Comparison of ENCODE assay signal across 9 mouse cellular contexts in the genomic region with DNA sequence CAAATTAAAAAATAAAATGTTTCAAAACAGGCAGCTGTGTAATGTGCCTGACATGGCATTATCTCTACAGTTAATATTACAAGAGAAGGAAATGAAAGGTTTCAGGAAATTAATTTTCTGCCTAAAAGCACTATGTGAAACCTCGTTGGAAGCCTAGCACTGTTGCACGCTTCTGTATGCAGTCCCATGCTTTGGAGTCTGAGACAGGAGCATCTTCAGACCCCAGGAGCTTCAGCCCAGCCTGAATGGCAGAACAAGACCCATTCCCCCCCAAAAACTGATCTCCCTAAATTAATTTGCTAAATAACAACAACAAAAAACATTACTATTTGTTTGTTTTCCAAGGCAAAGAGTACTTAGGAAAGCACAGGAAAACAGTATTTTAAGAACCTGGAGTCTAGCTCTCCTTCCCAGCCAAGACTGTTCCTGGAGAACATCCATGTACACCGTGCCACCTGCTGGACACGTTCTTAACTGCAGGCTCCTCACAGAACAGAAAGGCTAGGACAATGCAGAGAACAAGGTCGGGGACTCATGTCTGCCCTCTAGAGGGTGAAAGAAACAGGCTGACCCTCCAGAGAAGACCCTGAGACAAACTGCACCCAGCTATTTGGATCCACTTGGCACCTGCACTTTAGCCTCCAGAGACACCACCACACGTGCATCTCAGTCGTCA. TPM values are rescaled to one million over a fixed set of nuclear protein-coding genes. Genes with fewer than 3 reads are reported as not detected.
A peak's percentile ranks its signal among the peaks of the same experiment; 100 is the strongest.
DNase-seq lines count a peak whose midpoint lies in the region; ATAC-seq and TF ChIP-seq lines count a peak whose summit lies in the region.
"Not testable (repeated sequence)": the region's sequence is repeated elsewhere in the genome, so short reads cannot be mapped to it uniquely, and the experiment has no call there.
"Had no signal": no experiment of that assay in that cellular context is flagged by ENCODE, and none has a peak within 500 bp of the region (broad histone marks: within the 10 kb centered on the region; RNA-seq: fewer than 3 reads in every experiment).

No protein-coding gene starts in this region.

- H3K27me3 ChIP-seq in C2C12 (ENCODE audit: control insufficient read depth, insufficient read depth, insufficient read length); heart, embryonic 10.5 days (ENCODE audit: insufficient read depth, poor library complexity, severe bottlenecking); liver, adult 2 months (ENCODE audit: control insufficient read depth, insufficient read depth, low read length); neural tube, embryonic 11.5 days (ENCODE audit: control insufficient read depth, insufficient read depth, low read length): not testable (repeated sequence)

- not testable (repeated sequence) for H3K27ac ChIP-seq in heart, embryonic 10.5 days; liver, adult 2 months (replicated peaks; ENCODE audit: insufficient read depth, low read depth, low read length); neural tube, embryonic 11.5 days (ENCODE audit: low read depth, low read length)

- ATAC-seq in neural tube, embryonic 11.5 days (ENCODE audit: insufficient read depth, low FRiP score, low TSS enrichment): 0 out of 2 replicates have a peak, but pooled peaks have one; percentile 63

- WGBS in heart, embryonic 10.5 days: 17% methylated on average over 7 of the region's 7 CpGs
- WGBS in liver, adult 2 months: 14% methylated on average over 7 of the region's 7 CpGs
- WGBS in neural tube, embryonic 11.5 days: 25% methylated on average over 5 of the region's 7 CpGs

- not testable (repeated sequence) for H3K9me3 ChIP-seq in heart, embryonic 10.5 days; neural tube, embryonic 11.5 days (ENCODE audit: control insufficient read depth, low read length)

- not testable (repeated sequence) for H3K79me3 ChIP-seq in C2C12 (ENCODE audit: low read depth)

- H3K36me3 ChIP-seq in C2C12 (ENCODE audit: control insufficient read depth, insufficient read depth); heart, embryonic 10.5 days; liver, adult 2 months (ENCODE audit: control insufficient read depth, insufficient read depth, low read length); neural tube, embryonic 11.5 days (ENCODE audit: control insufficient read depth, insufficient read depth, low read length): not testable (repeated sequence)

- H3K79me2 ChIP-seq in C2C12 (ENCODE audit: control insufficient read depth, insufficient read depth); liver, adult 2 months (ENCODE audit: control insufficient read depth, insufficient read depth, low read length): not testable (repeated sequence)

- not testable (repeated sequence) for H3K9ac ChIP-seq in liver, adult 2 months (ENCODE audit: low read depth, low read length); neural tube, embryonic 11.5 days (ENCODE audit: low read length)

- not testable (repeated sequence) for H3ac ChIP-seq in C2C12 (ENCODE audit: control insufficient read depth, insufficient read length, low read depth)

- H3K4me1 ChIP-seq in heart, embryonic 10.5 days; liver, adult 2 months (ENCODE audit: control insufficient read depth, insufficient read depth, low read length); neural tube, embryonic 11.5 days (ENCODE audit: control insufficient read depth, insufficient read depth, low read length): not testable (repeated sequence)

- TF ChIP-seq CTCF in C2C12 (IDR thresholded peaks at IDR 0.05; ENCODE audit: control insufficient read depth, insufficient read depth, insufficient read length): peak; percentile 23
- TF ChIP-seq CTCF in liver, adult 2 months (IDR thresholded peaks at IDR 0.05; ENCODE audit: low read depth, low read length): peak; percentile 56; the same call in 1 of the 2 replicates

- H3K4me2 ChIP-seq in neural tube, embryonic 11.5 days (ENCODE audit: low read depth): not testable (repeated sequence)

- not testable (repeated sequence) for H3K4me3 ChIP-seq in C2C12 (ENCODE audit: insufficient read depth, poor library complexity, severe bottlenecking); heart, embryonic 10.5 days; liver, adult 2 months (ENCODE audit: insufficient read depth, low read depth, low read length); neural tube, embryonic 11.5 days (ENCODE audit: low read depth, low read length)

- peak; percentile 85 for DNase-seq in brain, adult 2 months (ENCODE audit: low read depth, low spot score)
- DNase-seq in fibroblast of lung, adult 2 months (ENCODE audit: low read depth): peak; percentile 25
- DNase-seq in heart, embryonic 10.5 days (ENCODE audit: low spot score): peak; percentile 77
- DNase-seq in kidney, postnatal 14 days: peak; percentile 85
- DNase-seq in liver, adult 2 months (ENCODE audit: extremely low read depth, low read depth, low spot score): peak; percentile 38
- peak; percentile 79 for DNase-seq in neural tube, embryonic 11.5 days (ENCODE audit: low spot score)
- DNase-seq in telencephalon, adult 2 months (ENCODE audit: low read depth, low spot score): peak; percentile 23

- TF ChIP-seq POLR2A in liver, adult 2 months (IDR thresholded peaks at IDR 0.05; ENCODE audit: extremely low read depth, insufficient read depth, low read length): not testable (repeated sequence)

RNA-seq across cellular contexts. Expression of a gene that starts 14.5 kb away (rescaled TPM):
- polyA plus RNA-seq in C2C12 (2012; fragmentation: generic; extraction: Trizol): not detected
- not detected in 2 replicates for polyA plus RNA-seq in heart, embryonic 10.5 days (2016; fragmentation: Nextera tagmentation; extraction: Ambion mirVana)
- total RNA-seq in liver, adult 2 months (2014; rRNA removed): not detected in 2 replicates
- polyA plus RNA-seq in liver, adult 2 months (2012; rRNA removed): not detected in 2 replicates
- polyA plus RNA-seq in neural tube, embryonic 11.5 days (2014; fragmentation: Nextera tagmentation; extraction: Ambion mirVana): not detected in 2 replicates
- polyA plus RNA-seq: limb, embryonic 13.5 days had no signal

RNA-seq across cellular contexts. Expression of a gene that starts 28.1 kb away (rescaled TPM):
- polyA plus RNA-seq in C2C12 (2012; fragmentation: generic; extraction: Trizol): not detected
- not detected in 2 replicates for polyA plus RNA-seq in heart, embryonic 10.5 days (2016; fragmentation: Nextera tagmentation; extraction: Ambion mirVana)
- not detected in 2 replicates for total RNA-seq in liver, adult 2 months (2014; rRNA removed)
- not detected in 2 replicates for polyA plus RNA-seq in liver, adult 2 months (2012; rRNA removed)
- not detected in 2 replicates for polyA plus RNA-seq in neural tube, embryonic 11.5 days (2014; fragmentation: Nextera tagmentation; extraction: Ambion mirVana)
- polyA plus RNA-seq: limb, embryonic 13.5 days had no signal

RNA-seq across cellular contexts. Expression of a gene that starts 38.3 kb away (rescaled TPM):
- 0.08 TPM for polyA plus RNA-seq in C2C12 (2012; fragmentation: generic; extraction: Trizol)
- not detected in 2 replicates for polyA plus RNA-seq in heart, embryonic 10.5 days (2016; fragmentation: Nextera tagmentation; extraction: Ambion mirVana)
- total RNA-seq in liver, adult 2 months (2014; rRNA removed): not detected in 2 replicates
- not detected in 2 replicates for polyA plus RNA-seq in liver, adult 2 months (2012; rRNA removed)
- polyA plus RNA-seq in neural tube, embryonic 11.5 days (2014; fragmentation: Nextera tagmentation; extraction: Ambion mirVana): not detected in 2 replicates
- polyA plus RNA-seq: limb, embryonic 13.5 days had no signal

RNA-seq across cellular contexts. Expression of a gene that starts 56.1 kb away (rescaled TPM):
- polyA plus RNA-seq in C2C12 (2012; fragmentation: generic; extraction: Trizol): 2.7 TPM
- polyA plus RNA-seq in heart, embryonic 10.5 days (2016; fragmentation: Nextera tagmentation; extraction: Ambion mirVana): 1.6 and 1.7 TPM in 2 replicates
- total RNA-seq in liver, adult 2 months (2014; rRNA removed): 0.18 and 0.47 TPM in 2 replicates
- polyA plus RNA-seq in liver, adult 2 months (2012; rRNA removed): 0.21 and 0.60 TPM in 2 replicates
- 6.9 and 7.4 TPM in 2 replicates for polyA plus RNA-seq in neural tube, embryonic 11.5 days (2014; fragmentation: Nextera tagmentation; extraction: Ambion mirVana)

Comparison
In these comparisons a context has a peak if more than half of its experiments do, and no peak if none do; other contexts are left out.
1. DNase-seq: peak in every context shown above with its lines; median percentile 85 in brain, adult 2 months; 85 in kidney, postnatal 14 days; 79 in neural tube, embryonic 11.5 days; 77 in heart, embryonic 10.5 days; 38 in liver, adult 2 months; 25 in fibroblast of lung, adult 2 months; 23 in telencephalon, adult 2 months.